Mouse (Mus musculus): ENCODE results near the gene Cntn1.

DNA sequence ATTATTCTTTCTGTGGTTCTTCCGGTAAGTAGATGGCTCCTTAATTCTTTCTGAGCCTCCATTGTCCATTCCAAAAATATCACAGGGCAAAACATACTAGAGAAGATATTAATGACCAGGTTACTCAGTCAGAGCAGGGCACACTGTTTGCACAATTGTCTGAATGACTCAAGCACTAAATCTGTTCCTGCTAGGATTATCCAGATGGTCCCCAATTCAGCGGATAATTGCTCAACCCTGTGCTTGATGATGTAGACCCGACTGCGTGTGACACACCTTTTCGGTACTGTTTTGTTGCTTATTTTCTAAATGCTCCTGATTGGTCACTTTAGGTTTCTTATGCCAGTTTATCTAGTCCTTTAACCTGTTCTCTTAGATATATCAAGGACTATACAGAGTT is 6.6 kb downstream of the Cntn1 start:
- TF ChIP-seq POLR2A (IDR thresholded peaks at IDR 0.05; ENCODE audit: low read depth, low read length) (no peak), CTCF (conservative IDR thresholded peaks at IDR 0.05; ENCODE audit: insufficient read depth, insufficient read length, low read depth, low read length) (no peak)

All from kidney, adult 2 months (tissue).